Mouse (Mus musculus) T-helper 2 cell (primary cell): ENCODE data around the gene Olfr792.

Experiments used
- in situ Hi-C: fragments of 300-600 bp; cut with MboI, MseI; formaldehyde crosslinking; loops from one replicate; pipeline ENCODE4 v1.15.1; 2025; ENCODE audit warnings: high pct_unique_total_duplicates

Olfr792 gene

DNA sequence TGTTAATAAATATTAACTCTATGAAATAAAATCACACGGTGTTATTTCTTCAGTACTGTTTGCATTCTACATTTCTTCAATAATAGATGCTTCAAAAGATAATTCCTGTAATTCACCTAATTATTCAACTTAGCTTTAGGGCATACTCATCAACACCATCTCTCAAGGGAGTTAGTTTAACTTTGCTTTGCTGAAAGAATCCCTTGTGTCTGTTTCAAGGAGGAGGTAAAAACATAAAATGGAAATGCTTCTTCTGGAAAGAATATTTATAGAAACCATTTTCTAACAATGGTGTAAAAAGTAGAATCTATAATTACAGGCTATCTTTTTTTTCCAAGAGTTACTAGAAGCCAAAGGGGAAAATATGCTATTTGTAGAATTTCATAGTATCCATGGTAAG is at the start of gene Olfr792:
Gene Olfr792 (plus strand): TSS at position 301 of the 400 bp plus-strand sequence.
- in situ Hi-C loops = no loop called here

GRCm38 (mm10) chr10:129490101-129490500 is 48.9 kb upstream of the Olfr792 start:
- in situ Hi-C loops = no loop called here

- in situ Hi-C loops = no loop called here
These were observed 40.8 kb upstream of the Olfr792 start, which contains the start of gene Olfr790 for GRCm38 (mm10) chr10:129498192-129498591. TSS of gene Olfr790 (plus strand) at chr10:129498492.

- in situ Hi-C loops = no loop called here
These were observed 17.5 kb upstream of the Olfr792 start, which contains the start of gene Olfr791 for GRCm38 (mm10) chr10:129521492-129521891. TSS of gene Olfr791 (plus strand) at chr10:129521792.

DNA sequence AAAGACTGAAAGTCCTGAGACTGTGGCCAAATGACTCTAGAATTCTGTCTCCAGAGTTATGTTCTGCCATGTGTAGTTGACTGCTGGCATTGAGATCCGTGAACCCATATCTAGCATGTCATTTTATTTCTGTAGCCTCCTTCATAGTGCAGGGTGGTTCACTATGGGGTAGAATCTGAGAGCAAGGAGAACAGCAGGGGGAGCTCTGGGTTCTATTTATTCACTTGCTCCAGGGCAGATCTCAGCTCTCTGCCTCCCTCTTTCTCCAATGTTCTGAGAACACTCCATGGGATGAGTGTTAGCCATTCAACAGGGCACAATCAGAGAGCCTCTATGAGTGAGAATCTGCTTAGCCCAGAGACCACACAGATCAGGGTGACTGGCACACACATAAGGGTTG is 10.4 kb downstream of the Olfr792 start:
- in situ Hi-C loops = no loop called here

GRCm38 (mm10) chr10:129567355-129567754 is 28.4 kb downstream of the Olfr792 start, which contains the start of gene Olfr794:
TSS of gene Olfr794 (plus strand) at chr10:129567655.
- in situ Hi-C loops = no loop called here

- in situ Hi-C loops = no loop called here
These were observed 38.1 kb downstream of the Olfr792 start for GRCm38 (mm10) chr10:129577066-129577465.
